22 mouse cellular contexts compared by ENCODE assay signal in the genomic region with DNA sequence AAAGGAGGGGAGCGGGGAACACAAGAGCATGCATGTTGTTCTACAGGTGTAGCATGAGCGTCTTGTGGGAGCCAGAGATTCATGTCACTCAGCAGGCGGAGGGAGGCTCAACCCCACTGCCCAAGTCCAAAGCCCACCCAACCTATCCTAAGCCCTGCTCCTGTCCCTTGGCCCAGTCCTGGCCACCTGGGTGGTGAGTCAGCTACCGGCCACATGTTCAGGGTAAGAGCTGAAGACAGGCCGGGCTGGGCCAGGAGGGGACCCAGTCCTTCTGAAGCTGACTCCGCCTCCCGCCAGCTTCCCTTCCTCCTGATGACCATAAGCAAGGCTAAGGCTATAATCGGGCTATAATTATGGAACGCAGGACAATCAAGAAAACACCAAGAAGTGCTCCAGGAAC. TPM values are rescaled to one million over a fixed set of nuclear protein-coding genes. Genes with fewer than 3 reads are reported as not detected.
DNase-seq lines count a peak whose midpoint lies in the region; ATAC-seq lines count a peak whose summit lies in the region.
"Had no signal": no experiment of that assay in that cellular context is flagged by ENCODE, and none has a peak within 500 bp of the region (broad histone marks: within the 10 kb centered on the region; RNA-seq: fewer than 3 reads in every experiment).

No protein-coding gene starts in this region.

- no peak overlapping the region for H3K9ac ChIP-seq in liver, embryonic 11.5 days (ENCODE audit: low read depth, low read length)
- H3K9ac ChIP-seq: forebrain, postnatal 0 days; heart, embryonic 15.5 days; intestine, embryonic 15.5 days; limb, embryonic 15.5 days; liver, embryonic 15.5 days; lung, embryonic 14.5 days had no signal

- H3K4me2 ChIP-seq in liver, embryonic 11.5 days, result no peak overlapping the region
- H3K4me2 ChIP-seq: heart, embryonic 15.5 days; intestine, embryonic 15.5 days; limb, embryonic 15.5 days; liver, embryonic 15.5 days; lung, embryonic 14.5 days had no signal

- no peaks in the 10 kb centered on the region for H3K9me3 ChIP-seq in liver, embryonic 11.5 days (ENCODE audit: control insufficient read depth, low read length)
- no peaks in the 10 kb centered on the region for H3K9me3 ChIP-seq in limb, embryonic 10.5 days (replicated peaks)
- H3K9me3 ChIP-seq: heart, embryonic 10.5 days; heart, embryonic 15.5 days; intestine, embryonic 15.5 days; limb, embryonic 15.5 days; liver, embryonic 15.5 days had no signal

- peak; percentile 48 for DNase-seq in cerebellum, adult 9-11 months
- DNase-seq in cerebellum, postnatal 4 days (ENCODE audit: low spot score in 2 of 2), result no peak
- DNase-seq in liver, embryonic 11.5 days (ENCODE audit: low spot score), result peak; percentile 29
- DNase-seq in liver (no peak), MN1 (ENCODE audit: low spot score) (peak; percentile 48)
- peak; percentile 29 for DNase-seq in limb, embryonic 10.5 days (ENCODE audit: low spot score)
- no peak for DNase-seq in frontal cortex, postnatal 36 days (ENCODE audit: low spot score in 2 of 2)
- DNase-seq: adrenal gland, adult 8-10 months; B cell, adult 2 months; lung, postnatal 14 days; midbrain, embryonic 14.5 days; right cerebral cortex, postnatal 4 days; thymus, adult 18-20 months had no signal

- H3K4me3 ChIP-seq in liver, embryonic 11.5 days (ENCODE audit: low read depth, low read length), result no peak overlapping the region
- H3K4me3 ChIP-seq in limb, embryonic 10.5 days, result no peak overlapping the region
- H3K4me3 ChIP-seq: heart, embryonic 10.5 days; heart, embryonic 15.5 days; intestine, embryonic 15.5 days; limb, embryonic 15.5 days; liver, embryonic 15.5 days had no signal

- ATAC-seq in liver, embryonic 11.5 days (replicated peaks; ENCODE audit: low FRiP score), result no peak

- peaks cover 24% of the 10 kb centered on the region for H3K4me1 ChIP-seq in liver, embryonic 11.5 days (replicated peaks; ENCODE audit: control insufficient read depth, insufficient read depth, low read length)
- H3K4me1 ChIP-seq in limb, embryonic 10.5 days, result peaks cover 52% of the 10 kb centered on the region

- 89% methylated on average over 9 of the region's 9 CpGs for WGBS in liver, embryonic 11.5 days
- WGBS in limb, embryonic 10.5 days, result 88% methylated on average over 9 of the region's 9 CpGs

- no peak overlapping the region for H3K27ac ChIP-seq in liver, embryonic 11.5 days (ENCODE audit: low read depth, low read length)
- no peak overlapping the region for H3K27ac ChIP-seq in limb, embryonic 10.5 days
- H3K27ac ChIP-seq: heart, embryonic 15.5 days; intestine, embryonic 15.5 days; kidney, postnatal 0 days; limb, embryonic 15.5 days; liver, embryonic 15.5 days; stomach, postnatal 0 days had no signal

- H3K36me3 ChIP-seq in liver, embryonic 11.5 days (ENCODE audit: control insufficient read depth, insufficient read depth, low read length), result peaks cover 9% of the 10 kb centered on the region
- peaks cover 54% of the 10 kb centered on the region for H3K36me3 ChIP-seq in limb, embryonic 10.5 days

- no peaks in the 10 kb centered on the region for H3K27me3 ChIP-seq in liver, embryonic 11.5 days (replicated peaks; ENCODE audit: control insufficient read depth, insufficient read depth, low read length)
- peaks cover 4% of the 10 kb centered on the region; the same call in 1 of the 2 replicates for H3K27me3 ChIP-seq in limb, embryonic 10.5 days (ENCODE audit: low read depth, poor library complexity, severe bottlenecking)
- H3K27me3 ChIP-seq: heart, embryonic 15.5 days; intestine, embryonic 15.5 days; limb, embryonic 15.5 days; liver, embryonic 15.5 days had no signal

RNA-seq across cellular contexts. Expression of a gene that starts 28.8 kb away (rescaled TPM):
- polyA plus RNA-seq in liver, embryonic 11.5 days (2014; fragmentation: Nextera tagmentation; extraction: Ambion mirVana), result 4.3 and 5.2 TPM in 2 replicates
- 3.3 and 3.4 TPM in 2 replicates for polyA plus RNA-seq in limb, embryonic 10.5 days (2016; fragmentation: Nextera tagmentation; extraction: Ambion mirVana)

RNA-seq across cellular contexts. Expression of a gene that starts 29.1 kb away (rescaled TPM):
- 73.3 and 77.0 TPM in 2 replicates for polyA plus RNA-seq in liver, embryonic 11.5 days (2014; fragmentation: Nextera tagmentation; extraction: Ambion mirVana)
- polyA plus RNA-seq in limb, embryonic 10.5 days (2016; fragmentation: Nextera tagmentation; extraction: Ambion mirVana), result 71.4 and 76.9 TPM in 2 replicates

Comparison
In these comparisons a context has a peak if more than half of its experiments do, and no peak if none do; other contexts are left out.
1. DNase-seq: peak in cerebellum, adult 9-11 months (single experiment), liver, embryonic 11.5 days (single experiment), MN1 (single experiment) and limb, embryonic 10.5 days (single experiment); none in cerebellum, postnatal 4 days (0 of 2), liver (single experiment) and frontal cortex, postnatal 36 days (0 of 2).